Mouse (Mus musculus) cortical plate, adult 2 months (tissue): ENCODE results near the gene Sohlh1.

Experiments used
- CTCF ChIP-seq: fragments of 200-500 bp; IDR thresholded peaks from 2 replicates; pipeline ENCODE4 v1.5.1; 2011; ENCODE audit warnings: mild to moderate bottlenecking, control low read depth, low read length; ENCODE audit not compliant: insufficient read depth; ENCODE audit errors: extremely low read depth
- POLR2A ChIP-seq: fragments of 200-500 bp; IDR thresholded peaks from 2 replicates; pipeline ENCODE4 v1.6.1; 2011; ENCODE audit warnings: mild to moderate bottlenecking, low read length, control low read depth; ENCODE audit not compliant: insufficient read depth; ENCODE audit errors: extremely low read depth

DNA sequence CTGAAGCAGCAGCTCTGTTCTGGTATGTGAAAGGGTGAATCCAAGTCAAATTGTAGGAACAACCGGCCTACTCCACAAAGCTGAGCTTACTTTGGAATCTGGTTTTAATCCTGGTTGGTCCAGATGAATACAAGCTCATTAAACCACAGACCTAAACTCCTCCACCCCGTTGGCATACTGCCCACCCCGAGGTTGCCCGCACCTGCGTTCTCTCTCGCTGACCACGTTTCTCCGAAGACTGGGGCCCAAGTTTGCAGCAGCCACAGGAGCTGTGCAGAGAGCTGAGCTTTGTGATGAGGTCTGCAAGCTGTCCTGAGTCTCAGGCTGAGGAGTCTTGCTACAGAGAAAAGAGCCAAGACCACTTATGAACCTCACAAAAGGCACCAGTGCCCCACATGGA lies 532 bp downstream of the Sohlh1 start:
- TF ChIP-seq CTCF (no peak), POLR2A (no peak)
